Mouse (Mus musculus) E14TG2a.4 (cell line): Measurements from ENCODE around the gene Racgap1.

Experiments
- CTCF ChIP-seq: conservative IDR thresholded peaks from 2 replicates; pipeline ENCODE4 v1.5.1; 2014; ENCODE audit warnings: low read length
- NANOG ChIP-seq: IDR thresholded peaks from 2 replicates; pipeline ENCODE4 v1.6.1; 2014; ENCODE audit warnings: borderline replicate concordance, low read length, mixed read lengths

GRCm38 (mm10) chr15:99583463-99584344 is 67.8 kb downstream of the Racgap1 start:
- TF ChIP-seq CTCF (no peak), NANOG (no peak)
